Mouse (Mus musculus): Measurements from ENCODE around the gene Gm15294.

The Gm15294 gene

DNA sequence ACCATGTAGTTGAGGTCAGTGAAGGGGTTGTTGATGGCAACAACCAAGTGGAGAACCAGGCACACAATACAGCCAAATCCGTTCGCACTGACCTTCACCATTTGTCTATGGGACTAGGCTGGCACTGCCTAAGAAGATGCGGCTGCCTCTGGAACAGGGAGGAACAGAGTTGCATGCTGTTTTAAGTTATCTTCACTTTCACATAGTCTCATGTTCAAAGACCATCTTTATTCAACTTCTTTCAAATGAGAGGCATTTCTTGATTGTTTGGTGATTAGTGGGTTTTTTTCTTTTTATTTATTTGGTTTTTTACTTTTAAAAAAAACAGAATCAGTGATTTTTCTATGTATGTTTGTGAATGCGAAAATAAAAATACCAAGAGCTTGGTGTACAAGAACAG, at the start of gene Gm15294:
Gm15294 (minus strand) TSS at position 101 of the 400 bp plus-strand sequence.
- no peak for DNase-seq (ENCODE audit: low spot score in 2 of 2)

DNA sequence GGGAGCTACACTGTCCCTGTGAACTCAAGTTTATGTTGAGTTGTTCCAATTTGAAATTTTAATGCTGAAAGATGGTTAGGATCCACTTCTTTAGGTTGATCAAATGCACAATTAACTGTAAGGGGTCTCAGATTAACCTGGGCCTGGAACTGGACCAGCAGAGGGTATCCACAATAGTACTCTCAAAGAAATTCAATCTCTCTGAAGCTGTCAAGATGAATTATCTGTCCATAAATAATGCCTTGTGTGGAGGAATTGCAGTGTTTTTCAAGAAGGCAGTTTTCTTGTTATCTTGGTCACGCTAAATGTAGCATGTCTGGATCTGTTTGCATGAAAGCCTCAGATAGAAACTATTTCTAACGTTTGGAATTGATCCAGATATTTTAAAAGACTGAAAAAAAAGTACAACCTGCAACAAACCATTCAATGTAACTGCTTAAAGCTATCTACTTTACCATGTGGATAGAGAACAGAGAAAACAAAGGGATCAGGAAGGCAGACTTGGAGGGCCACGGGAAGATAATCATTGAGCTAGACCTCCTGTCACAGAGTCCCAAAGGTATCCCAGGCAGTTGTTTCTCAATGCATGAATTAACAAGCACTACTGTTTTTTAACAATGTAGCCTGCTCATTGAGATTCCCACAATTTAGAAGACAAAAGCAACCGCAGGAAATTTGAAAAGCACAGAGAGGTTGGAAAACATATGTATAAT, 9.5 kb upstream of the Gm15294 start:
- no peak for DNase-seq (ENCODE audit: low spot score in 2 of 2)

DNA sequence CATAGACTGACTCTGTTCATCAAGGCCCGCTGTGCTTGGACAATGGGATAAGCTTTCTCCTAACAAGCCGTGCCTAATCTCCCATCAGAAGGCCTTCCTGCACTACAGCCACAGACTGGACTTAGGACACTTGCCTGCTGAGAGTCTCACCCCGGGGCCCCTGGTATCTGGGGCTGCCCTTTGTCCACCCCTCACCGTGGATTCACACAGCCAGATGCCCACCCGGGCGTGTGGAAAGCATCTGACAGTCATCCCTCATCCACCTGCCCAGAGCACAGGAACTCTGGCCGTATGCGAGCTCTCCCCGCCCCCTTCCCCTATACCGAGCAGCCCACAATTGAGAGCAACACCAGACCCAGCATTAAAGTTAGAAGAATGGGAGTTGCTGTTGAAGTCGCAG, 1.0 kb downstream of the Gm15294 start:
- DNase-seq (ENCODE audit: low spot score in 2 of 2): no peak

DNA sequence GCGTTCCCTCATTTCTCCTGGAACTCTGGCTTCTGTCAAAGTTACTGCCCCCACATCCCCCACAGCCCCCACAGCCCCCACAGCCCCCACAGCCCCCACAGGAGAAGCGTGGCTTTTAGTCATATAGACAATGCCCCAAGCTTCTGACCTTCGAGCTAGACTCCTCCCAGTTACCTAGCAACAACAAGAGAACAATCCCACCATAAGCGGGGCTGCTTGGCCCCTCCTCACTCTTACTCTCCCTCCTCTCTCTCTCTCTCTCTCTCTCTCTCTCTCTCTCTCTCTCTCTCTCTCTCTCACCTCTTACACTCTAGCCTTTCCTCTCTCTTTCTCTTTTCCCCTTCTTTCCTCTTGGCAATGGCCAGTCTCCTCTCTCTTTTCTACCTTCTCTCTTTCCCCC, 1.4 kb downstream of the Gm15294 start:
- no peak for DNase-seq (ENCODE audit: low spot score in 2 of 2)

DNA sequence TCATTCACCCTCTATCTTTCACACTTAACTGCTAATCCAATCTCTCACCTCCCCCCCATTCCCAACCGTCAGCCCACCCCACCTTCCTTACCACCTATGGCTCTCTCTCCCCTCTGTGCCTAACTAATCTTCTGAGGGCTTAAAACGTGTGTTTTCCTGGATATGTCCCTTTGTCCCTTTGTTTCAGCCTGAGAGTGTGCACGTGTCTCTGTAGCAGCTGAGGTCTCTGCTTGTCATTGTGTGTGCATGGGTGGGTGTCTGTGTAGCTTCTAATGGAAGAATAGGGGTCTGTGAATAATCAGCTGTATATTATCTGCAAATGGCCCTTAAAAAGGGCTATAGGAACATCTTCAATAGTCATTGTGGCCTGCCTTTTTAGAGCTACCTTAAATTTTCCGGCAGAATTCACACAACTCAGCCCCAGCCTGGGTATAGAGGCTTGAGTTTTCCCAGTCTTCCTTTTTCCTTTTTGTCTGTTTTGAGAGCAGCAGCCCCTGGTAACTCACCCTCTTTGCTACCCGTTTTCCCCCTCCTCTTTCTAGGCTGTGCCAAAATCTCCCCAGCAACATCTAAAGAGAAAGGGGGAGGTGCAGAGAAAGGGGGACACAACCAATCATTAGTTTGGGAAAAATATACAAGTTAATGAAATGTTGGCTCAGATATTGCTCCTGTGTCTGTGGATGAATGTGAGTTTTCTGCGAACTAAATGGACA, 19.2 kb downstream of the Gm15294 start:
- no peak for DNase-seq (ENCODE audit: low spot score in 2 of 2)

Measured in natural killer cell, adult 2 months (primary cell).